Mouse (Mus musculus): ENCODE measurements around the gene Aatk.

GRCm38 (mm10) chr11:120026941-120027340 is 20.0 kb downstream of the Aatk start:
- TF ChIP-seq CTCF (IDR thresholded peaks at IDR 0.05; ENCODE audit: borderline replicate concordance, extremely low read depth, insufficient read depth, insufficient read length) = no peak
- TF ChIP-seq POLR2A (IDR thresholded peaks at IDR 0.05; ENCODE audit: borderline replicate concordance, extremely low read depth, insufficient read depth, insufficient read length, poor library complexity, severe bottlenecking) = no peak
